Mouse (Mus musculus) retina, postnatal 7 days (tissue): ENCODE data around the gene Pepd.
A peak's percentile ranks its signal among the peaks of the same experiment; 100 is the strongest.

Source experiments
- DNase-seq: peaks from one replicate; pipeline ENCODE4 v3.0.0-alpha.2; 2012; ENCODE audit warnings: low read depth, low spot score

Pepd gene

DNA sequence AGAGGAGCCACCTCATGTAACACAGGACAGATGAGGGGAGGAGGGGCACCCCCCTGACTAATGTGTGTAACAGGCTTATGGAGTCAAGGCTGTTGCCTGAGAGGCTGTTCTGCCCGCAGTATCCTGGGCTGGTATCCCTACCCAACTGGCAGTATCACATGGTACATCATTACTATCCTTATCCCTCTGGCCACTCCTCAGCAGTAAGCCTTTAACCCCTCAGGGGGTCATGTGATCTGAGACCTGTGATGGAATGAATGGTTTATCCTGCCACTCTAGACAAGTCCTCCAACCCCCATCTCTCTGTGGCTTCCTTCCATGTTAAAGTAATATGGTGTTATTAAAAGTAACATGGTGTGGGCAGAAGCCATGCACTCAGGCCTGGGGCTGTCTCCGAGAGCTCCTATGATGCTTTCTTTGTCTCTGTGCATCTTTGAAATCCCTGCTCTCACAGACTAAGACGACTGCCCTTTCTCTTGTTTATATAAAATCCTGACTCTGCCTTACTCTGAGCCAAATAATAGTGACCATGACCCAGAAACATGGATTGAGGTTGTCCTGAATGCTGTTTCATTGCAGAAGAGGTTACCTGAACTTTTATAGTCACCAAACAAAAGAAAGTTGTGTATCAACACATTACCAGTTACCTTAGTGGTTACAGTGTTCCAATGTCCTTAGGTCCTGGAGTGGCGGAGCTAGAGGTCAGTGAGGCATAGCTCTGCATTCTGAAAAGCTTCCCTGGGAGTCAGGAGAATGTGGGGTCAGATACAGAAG is 71.7 kb downstream of the Pepd start:
- DNase-seq, result no peak

GRCm38 (mm10) chr7:34984526-34985133 is 72.5 kb downstream of the Pepd start:
- DNase-seq, result no peak

GRCm38 (mm10) chr7:34985216-34985615 is 73.0 kb downstream of the Pepd start:
- no peak for DNase-seq

DNA sequence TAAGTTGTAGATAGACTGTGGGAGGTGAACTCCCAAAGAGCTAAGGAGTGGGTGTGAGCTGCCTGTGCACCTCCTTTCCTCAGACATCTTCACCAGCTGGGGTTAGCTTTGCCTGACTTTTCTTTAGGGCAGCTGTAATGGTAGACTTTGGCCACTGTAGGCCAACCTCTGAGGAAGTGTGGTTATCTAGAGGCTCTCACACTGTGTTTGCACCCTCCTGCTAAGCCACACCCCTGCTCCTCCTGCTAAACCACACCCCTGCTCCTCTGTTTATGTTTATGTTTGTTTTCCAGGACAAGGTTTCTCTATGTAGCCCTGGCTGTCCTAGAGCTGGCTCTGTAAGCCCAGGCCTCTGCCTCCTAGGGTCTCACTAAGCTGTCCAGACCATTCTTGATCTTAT is 73.5 kb downstream of the Pepd start:
- DNase-seq, result no peak

- DNase-seq, result no peak
These were observed 74.5 kb downstream of the Pepd start for GRCm38 (mm10) chr7:34986575-34987150.

GRCm38 (mm10) chr7:34987258-34987657 is 75.1 kb downstream of the Pepd start:
- DNase-seq, result no peak

GRCm38 (mm10) chr7:34988488-34988887 is 76.3 kb downstream of the Pepd start:
- DNase-seq, result no peak

- DNase-seq, result no peak
These were observed 79.6 kb downstream of the Pepd start for GRCm38 (mm10) chr7:34991731-34992246.

- DNase-seq, result no peak
These were observed 80.6 kb downstream of the Pepd start for GRCm38 (mm10) chr7:34992766-34993165.

GRCm38 (mm10) chr7:34995872-34996662 is 83.9 kb downstream of the Pepd start:
- DNase-seq, result no peak

GRCm38 (mm10) chr7:35000839-35001238 is 88.7 kb downstream of the Pepd start:
- peak; percentile 24 for DNase-seq

GRCm38 (mm10) chr7:35003171-35003737 is 91.1 kb downstream of the Pepd start:
- DNase-seq, result no peak

DNA sequence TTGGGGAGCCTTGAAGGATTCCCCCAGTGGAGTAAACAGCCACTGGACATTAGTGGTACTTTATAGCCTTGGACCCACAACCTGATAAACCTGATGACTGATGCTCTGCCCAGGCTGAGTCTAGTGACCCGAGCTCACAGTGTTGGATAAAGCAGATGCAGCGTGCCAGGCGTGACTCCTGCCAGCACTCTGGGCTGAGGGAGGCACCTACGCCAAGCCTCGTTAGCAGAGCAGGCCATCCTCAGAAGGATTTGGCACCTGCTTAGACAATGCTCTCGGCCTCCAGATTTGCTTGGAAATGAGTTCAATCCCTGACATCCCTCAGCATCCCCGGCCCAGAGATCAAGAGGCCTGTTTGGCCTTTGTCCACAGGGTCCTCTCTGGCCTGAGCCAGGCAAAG is 94.5 kb downstream of the Pepd start:
- no peak for DNase-seq

- DNase-seq, result no peak
These were observed 101.0 kb downstream of the Pepd start for GRCm38 (mm10) chr7:35013228-35013627.

DNA sequence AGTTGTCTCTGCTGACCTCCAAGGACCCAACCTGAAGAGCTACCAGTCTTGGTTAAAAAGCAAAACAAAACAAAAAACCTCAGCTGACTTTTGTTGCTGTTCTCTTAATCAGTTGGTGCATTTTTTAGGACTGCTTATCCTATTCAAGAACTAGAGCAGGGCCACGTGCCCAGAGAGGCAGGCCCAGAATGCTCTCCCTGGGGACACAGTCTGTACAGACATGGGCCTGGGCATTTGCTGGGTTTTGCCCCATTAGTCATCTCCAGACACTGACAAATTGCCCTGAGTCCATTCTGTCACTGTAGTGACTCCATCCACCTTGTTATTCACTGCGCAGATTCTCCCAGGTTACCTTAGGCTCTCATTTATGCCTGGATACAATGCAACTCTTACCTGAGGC is 103.1 kb downstream of the Pepd start:
- no peak for DNase-seq

- no peak for DNase-seq
These were observed 109.2 kb downstream of the Pepd start for GRCm38 (mm10) chr7:35021365-35021764.

- DNase-seq, result no peak
These were observed 111.1 kb downstream of the Pepd start for GRCm38 (mm10) chr7:35023251-35023650.

DNA sequence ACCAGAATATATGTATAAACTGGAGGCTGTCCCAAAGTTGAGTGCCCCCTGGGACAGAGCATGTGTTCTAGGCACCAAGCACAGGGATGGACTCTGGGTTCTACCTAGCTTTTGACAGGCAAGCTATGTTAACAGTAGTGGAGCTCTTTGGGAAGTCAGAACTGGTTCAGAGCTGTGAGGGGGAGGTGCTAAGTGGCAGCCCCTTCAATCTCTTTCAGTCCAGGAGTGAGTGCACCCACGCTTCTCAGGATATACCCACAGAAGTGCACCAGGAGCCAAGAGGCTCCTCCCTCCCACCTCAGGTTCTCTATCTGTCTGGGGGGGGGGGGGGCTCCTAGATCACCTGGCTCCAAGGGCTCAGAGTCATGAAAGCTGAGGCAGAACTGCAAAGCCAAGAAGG is 112.2 kb downstream of the Pepd start:
- no peak for DNase-seq

DNA sequence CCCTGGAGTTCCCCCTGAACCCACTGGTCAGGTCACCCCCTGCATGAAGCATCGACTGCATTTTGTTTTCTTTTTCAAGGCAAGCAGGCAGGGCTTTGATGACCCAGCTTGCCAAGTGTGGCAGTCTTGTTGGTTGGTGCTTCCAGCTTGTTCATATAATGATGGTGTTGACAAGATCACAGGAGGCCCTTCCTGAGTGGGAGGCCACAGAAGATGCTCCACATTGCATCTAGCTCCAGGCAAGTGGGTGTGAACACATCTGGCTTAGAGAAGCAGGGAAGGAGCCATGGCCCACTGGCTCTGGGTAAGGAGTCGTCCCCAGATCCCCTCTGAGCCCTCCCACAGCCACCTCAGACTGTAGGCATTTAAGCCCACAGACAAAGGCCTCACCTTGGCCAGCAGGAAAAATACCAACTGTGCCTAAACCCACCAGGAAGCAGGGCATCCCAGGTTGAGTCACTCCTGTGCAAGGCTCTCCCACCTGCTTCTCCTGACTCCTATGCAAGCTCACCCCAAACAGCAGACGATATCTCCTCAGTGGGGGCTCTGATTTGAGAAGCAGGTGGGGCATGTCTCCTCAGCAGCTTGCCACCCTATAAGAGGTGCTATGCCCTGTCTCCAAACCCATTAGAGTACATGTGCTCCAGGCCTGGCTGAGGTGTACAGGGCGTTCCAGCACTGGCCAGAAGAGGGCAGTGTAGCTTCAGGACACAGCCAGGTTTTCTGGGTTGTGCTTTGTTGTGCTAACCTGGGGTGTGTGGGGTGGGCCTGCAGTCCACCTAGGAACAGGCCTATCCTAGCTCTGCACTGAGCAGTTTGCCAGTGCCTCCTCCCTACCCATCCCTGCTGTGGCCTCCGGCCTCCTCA is 113.5 kb downstream of the Pepd start:
- peak; percentile 56 for DNase-seq

DNA sequence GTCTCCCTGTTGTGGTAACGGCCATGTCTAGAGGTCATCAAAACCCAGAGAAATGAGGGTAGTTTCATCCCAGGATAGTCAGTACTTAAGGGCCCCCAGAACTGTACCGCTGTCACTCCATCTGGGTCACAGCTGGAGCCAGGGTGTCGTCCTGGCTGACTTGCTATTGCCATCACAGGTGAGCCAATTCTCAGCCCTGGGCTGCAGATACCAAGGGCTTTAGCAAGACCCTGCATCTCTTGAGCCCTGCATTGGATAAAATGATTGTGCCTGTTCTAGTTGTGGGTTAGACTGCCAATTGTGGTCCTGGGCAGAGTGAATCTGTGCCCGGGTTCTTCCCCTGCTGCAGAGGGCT is 114.1 kb downstream of the Pepd start:
- no peak for DNase-seq

GRCm38 (mm10) chr7:35026838-35027291 is 114.7 kb downstream of the Pepd start:
- peak; percentile 13 for DNase-seq
